Mouse (Mus musculus) lung, adult 2 months (tissue): Measurements from ENCODE around the gene Vti1a.

ENCODE experiments used
- CTCF ChIP-seq: fragments of 200-500 bp; IDR thresholded peaks from 2 replicates; pipeline ENCODE4 v1.5.1; 2011; ENCODE audit warnings: mild to moderate bottlenecking, low read length, control low read depth; ENCODE audit not compliant: insufficient read depth
- POLR2A ChIP-seq: fragments of 200-500 bp; IDR thresholded peaks from 2 replicates; pipeline ENCODE4 v1.6.1; 2011; ENCODE audit warnings: low read depth, mild to moderate bottlenecking, control low read depth, low read length, borderline replicate concordance; ENCODE audit errors: extremely low read depth

DNA sequence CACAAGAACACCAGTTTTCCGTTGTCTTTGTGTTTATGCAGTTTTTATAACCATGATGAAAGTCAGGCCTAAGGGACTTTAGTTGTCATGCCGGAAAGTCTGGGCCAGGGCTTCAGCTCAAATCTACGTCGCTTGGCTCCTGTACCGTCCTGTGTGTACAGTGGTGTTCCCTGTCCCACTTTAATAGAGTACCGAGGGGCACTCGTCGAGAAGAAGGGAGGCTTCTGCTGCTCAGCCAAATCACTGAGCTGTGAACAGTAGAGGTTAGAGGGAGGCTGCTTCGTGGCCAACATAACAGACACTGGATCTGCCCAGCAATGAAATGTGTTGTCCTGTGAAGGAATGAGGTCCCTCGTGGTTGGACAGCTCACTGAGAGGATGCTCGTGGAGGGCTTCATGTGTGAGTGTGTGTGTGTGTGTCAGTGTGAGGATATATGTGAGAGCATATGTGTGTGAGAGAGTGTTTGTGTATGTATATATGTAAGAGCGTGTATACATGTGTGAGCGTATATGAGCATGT, 230.0 kb downstream of the Vti1a start:
- TF ChIP-seq CTCF (no peak), POLR2A (no peak)
